Mouse (Mus musculus): ENCODE measurements around the gene Asic2. TPM values are rescaled to one million over a fixed set of nuclear protein-coding genes. Genes with fewer than 3 reads are reported as not detected.

The Asic2 gene
- polyA plus RNA-seq, 1 experiment, result 1.0 TPM

- WGBS, result 71% methylated on average over 7 of the region's 7 CpGs
These were observed 957.5 kb downstream of the Asic2 start for GRCm38 (mm10) chr11:81010766-81011165.

GRCm38 (mm10) chr11:81009366-81009765, 958.9 kb downstream of the Asic2 start:
- 85% methylated on average over 12 of the region's 12 CpGs for WGBS
- no peak for DNase-seq (ENCODE audit: low read depth, low spot score)

More at GRCm38 (mm10) chr11:81010766-81011165, 957.5 kb downstream of the Asic2 start:
- no peak for DNase-seq (ENCODE audit: low read depth, low spot score)

GRCm38 (mm10) chr11:81005831-81006230, 962.4 kb downstream of the Asic2 start:
- WGBS, result 53% methylated on average over 2 of the region's 2 CpGs
- no peak for DNase-seq (ENCODE audit: low read depth, low spot score)

GRCm38 (mm10) chr11:81002769-81003430, 965.4 kb downstream of the Asic2 start:
- WGBS, result 52% methylated on average over 10 of the region's 10 CpGs
- DNase-seq (ENCODE audit: low read depth, low spot score), result no peak

GRCm38 (mm10) chr11:80995621-80996020, 972.6 kb downstream of the Asic2 start:
- no peak for DNase-seq (ENCODE audit: low read depth, low spot score)
- 78% methylated on average over 5 of the region's 5 CpGs for WGBS

- 90% methylated on average over 5 of the region's 5 CpGs for WGBS
- no peak for DNase-seq (ENCODE audit: low read depth, low spot score)
These were observed 984.7 kb downstream of the Asic2 start for GRCm38 (mm10) chr11:80983530-80983929.

GRCm38 (mm10) chr11:80976239-80976855, 991.9 kb downstream of the Asic2 start:
- WGBS, result 41% methylated on average over 9 of the region's 9 CpGs
- no peak for DNase-seq (ENCODE audit: low read depth, low spot score)

GRCm38 (mm10) chr11:80974616-80975015, 993.6 kb downstream of the Asic2 start:
- no peak for DNase-seq (ENCODE audit: low read depth, low spot score)
- 66% methylated on average over 5 of the region's 5 CpGs for WGBS

GRCm38 (mm10) chr11:80973976-80974375, 994.3 kb downstream of the Asic2 start:
- WGBS, result 64% methylated on average over 6 of the region's 6 CpGs
- DNase-seq (ENCODE audit: low read depth, low spot score), result no peak

- 88% methylated on average over 8 of the region's 8 CpGs for WGBS
- no peak for DNase-seq (ENCODE audit: low read depth, low spot score)
These were observed 995.0 kb downstream of the Asic2 start for GRCm38 (mm10) chr11:80973273-80973672.

- no peak for DNase-seq (ENCODE audit: low read depth, low spot score)
- 52% methylated on average over 5 of the region's 5 CpGs for WGBS
These were observed 1000.7 kb downstream of the Asic2 start for GRCm38 (mm10) chr11:80967544-80967943.

- 54% methylated on average over 3 of the region's 3 CpGs for WGBS
- DNase-seq (ENCODE audit: low read depth, low spot score), result no peak
These were observed 1002.2 kb downstream of the Asic2 start for GRCm38 (mm10) chr11:80966040-80966439.

GRCm38 (mm10) chr11:80961326-80961725, 1006.9 kb downstream of the Asic2 start:
- 57% methylated on average over 1 of the region's 1 CpGs for WGBS

GRCm38 (mm10) chr11:80958086-80958671, 1010.1 kb downstream of the Asic2 start:
- no peak for DNase-seq (ENCODE audit: low read depth, low spot score)
- 7% methylated on average over 16 of the region's 16 CpGs for WGBS

More at GRCm38 (mm10) chr11:80961326-80961725, 1006.9 kb downstream of the Asic2 start:
- no peak for DNase-seq (ENCODE audit: low read depth, low spot score)

GRCm38 (mm10) chr11:80955915-80956314, 1012.3 kb downstream of the Asic2 start:
- DNase-seq (ENCODE audit: low read depth, low spot score), result no peak
- whole genome bisulfite sequencing, result 64% methylated on average over 6 of the region's 6 CpGs

- whole genome bisulfite sequencing, result 75% methylated on average over 8 of the region's 8 CpGs
- no peak for DNase-seq (ENCODE audit: low read depth, low spot score)
These were observed 1014.1 kb downstream of the Asic2 start for GRCm38 (mm10) chr11:80954147-80954546.

GRCm38 (mm10) chr11:80949068-80949738, 1019.1 kb downstream of the Asic2 start:
- no peak for DNase-seq (ENCODE audit: low read depth, low spot score)

GRCm38 (mm10) chr11:80948103-80948502, 1020.2 kb downstream of the Asic2 start:
- DNase-seq (ENCODE audit: low read depth, low spot score), result no peak
- 14% methylated on average over 2 of the region's 2 CpGs for WGBS

More at GRCm38 (mm10) chr11:80949068-80949738, 1019.1 kb downstream of the Asic2 start:
- 50% methylated on average over 11 of the region's 11 CpGs for WGBS

GRCm38 (mm10) chr11:80946163-80946562, 1022.1 kb downstream of the Asic2 start:
- WGBS, result 88% methylated on average over 6 of the region's 6 CpGs
- no peak for DNase-seq (ENCODE audit: low read depth, low spot score)

- DNase-seq (ENCODE audit: low read depth, low spot score), result no peak
- 88% methylated on average over 19 of the region's 19 CpGs for WGBS
These were observed 1044.8 kb downstream of the Asic2 start for GRCm38 (mm10) chr11:80923286-80923951.

All from large intestine, adult 2 months (tissue).